Mouse (Mus musculus): ENCODE measurements at regions not wholly inside any gene's neighbourhood (a gene's known extent, or its start where the extent isn't known, plus 50 kb on each side); places are given as distances from the start of the nearest gene placed in this dataset.
"Not testable (repeated sequence)": the region's sequence is repeated elsewhere in the genome, so short reads cannot be mapped to it uniquely, and the experiment has no call there.

GRCm38 (mm10) chr15:93189266-93189855 lies 85.6 kb downstream of the Gxylt1 start:
- DNase-seq: no peak

- no peak for DNase-seq
These were observed 98.8 kb downstream of the Gxylt1 start for GRCm38 (mm10) chr15:93176221-93176620.

GRCm38 (mm10) chr15:93168784-93169183 lies 106.2 kb downstream of the Gxylt1 start:
- no peak for DNase-seq

GRCm38 (mm10) chr15:93167451-93167850 lies 107.5 kb downstream of the Gxylt1 start:
- DNase-seq: peak; percentile 21

GRCm38 (mm10) chr15:93161924-93162910 lies 112.8 kb downstream of the Gxylt1 start:
- DNase-seq: peak; percentile 6

- no peak for DNase-seq
These were observed 113.7 kb downstream of the Gxylt1 start for GRCm38 (mm10) chr15:93161329-93161728.

GRCm38 (mm10) chr15:93155756-93156155 lies 119.2 kb downstream of the Gxylt1 start:
- peak; percentile 62 for DNase-seq

GRCm38 (mm10) chr15:93154022-93154421 lies 121.0 kb downstream of the Gxylt1 start:
- no peak for DNase-seq

GRCm38 (mm10) chr15:93144899-93145298 lies 130.1 kb downstream of the Gxylt1 start:
- DNase-seq: no peak

- no peak for DNase-seq
These were observed 130.7 kb downstream of the Gxylt1 start for GRCm38 (mm10) chr15:93144264-93144663.

GRCm38 (mm10) chr15:93133379-93133778 lies 141.6 kb downstream of the Gxylt1 start:
- no peak for DNase-seq

- DNase-seq: no peak
These were observed 143.9 kb downstream of the Gxylt1 start for GRCm38 (mm10) chr15:93131056-93131455.

- DNase-seq: no peak
These were observed 149.7 kb downstream of the Gxylt1 start for GRCm38 (mm10) chr15:93125261-93125660.

- DNase-seq: no peak
These were observed 153.8 kb downstream of the Gxylt1 start for GRCm38 (mm10) chr15:93121156-93121555.

GRCm38 (mm10) chr15:93117806-93118205 lies 157.2 kb downstream of the Gxylt1 start:
- not testable (repeated sequence) for DNase-seq

GRCm38 (mm10) chr15:93115674-93116102 lies 159.3 kb downstream of the Gxylt1 start:
- no peak for DNase-seq

- DNase-seq: no peak
These were observed 170.0 kb downstream of the Gxylt1 start for GRCm38 (mm10) chr15:93104936-93105335.

GRCm38 (mm10) chr15:93103426-93103825 lies 171.6 kb downstream of the Gxylt1 start:
- DNase-seq: peak; percentile 10

- DNase-seq: no peak
These were observed 173.1 kb downstream of the Gxylt1 start for GRCm38 (mm10) chr15:93101881-93102280.

GRCm38 (mm10) chr15:93100837-93101236 lies 174.1 kb downstream of the Gxylt1 start:
- DNase-seq: no peak

- no peak for DNase-seq
These were observed 175.1 kb downstream of the Gxylt1 start for GRCm38 (mm10) chr15:93099840-93100239.

GRCm38 (mm10) chr15:93096335-93096734 lies 178.6 kb downstream of the Gxylt1 start:
- DNase-seq: no peak

GRCm38 (mm10) chr15:93095224-93095623 lies 179.8 kb downstream of the Gxylt1 start:
- DNase-seq: no peak
